Mouse (Mus musculus) ES-E14 (cell line): ENCODE data around the gene Zfp865. TPM values are rescaled to one million over a fixed set of nuclear protein-coding genes. Genes with fewer than 3 reads are reported as not detected.
A peak's percentile ranks its signal among the peaks of the same experiment; 100 is the strongest.

Experiments used
- DNase-seq: peaks from one replicate; pipeline ENCODE4 v3.0.0-alpha.2; 2013; ENCODE audit warnings: low read depth, low spot score
- H3K27ac ChIP-seq: 2 replicates; pipeline ENCODE4 v1.5.1; 2012; ENCODE audit warnings: low read depth, mild to moderate bottlenecking, low read length, moderate library complexity, mixed read lengths; ENCODE audit not compliant: poor library complexity, insufficient read depth, severe bottlenecking
- H3K36me3 ChIP-seq: 2 replicates; pipeline ENCODE4 v1.6.1; 2012; ENCODE audit warnings: mild to moderate bottlenecking, low read length, moderate library complexity, mixed read lengths; ENCODE audit not compliant: control insufficient read depth, poor library complexity, insufficient read depth, severe bottlenecking
- H3K4me1 ChIP-seq, 2 experiments: fragments of 150-350 bp in 1 of 2; sonication (generic) in 1 of 2; 2 replicates each; pipeline ENCODE4 v1.6.1; 2012; ENCODE audit warnings: low read length in 2 of 2, mild to moderate bottlenecking in 1 of 2, mixed read lengths in 1 of 2; ENCODE audit not compliant: control insufficient read depth in 2 of 2, insufficient read depth in 2 of 2, poor library complexity in 1 of 2
- H3K4me3 ChIP-seq, 2 experiments: fragments of 150-350 bp in 1 of 2; sonication (generic) in 1 of 2; 2 replicates each; pipeline ENCODE4 v1.5.1; 2012; ENCODE audit warnings: low read length in 2 of 2, low read depth in 1 of 2, mild to moderate bottlenecking in 1 of 2, mixed read lengths in 1 of 2; ENCODE audit not compliant: insufficient read depth in 1 of 2, poor library complexity in 1 of 2, severe bottlenecking in 1 of 2
- H3K9ac ChIP-seq: 2 replicates; pipeline ENCODE4 v1.6.1; 2012; ENCODE audit warnings: low read depth, mild to moderate bottlenecking, low read length, mixed read lengths; ENCODE audit not compliant: poor library complexity, insufficient read depth, severe bottlenecking
- H3K9me3 ChIP-seq: fragments of 150-350 bp; sonication (generic); 2 replicates; pipeline ENCODE4 v1.6.1; 2012; ENCODE audit warnings: low read depth, mild to moderate bottlenecking, low read length; ENCODE audit not compliant: control insufficient read depth, insufficient read depth
- CHD2 ChIP-seq: IDR thresholded peaks from 2 replicates; pipeline ENCODE4 v1.6.1; 2014; ENCODE audit warnings: mild to moderate bottlenecking, low read depth, low read length, inconsistent platforms
- HCFC1 ChIP-seq: IDR thresholded peaks from 2 replicates; pipeline ENCODE4 v1.6.1; 2012; ENCODE audit warnings: low read length, inconsistent platforms, borderline replicate concordance; ENCODE audit not compliant: insufficient read depth
- MAFK ChIP-seq: IDR thresholded peaks from 2 replicates; pipeline ENCODE4 v1.6.1; 2014; ENCODE audit warnings: mild to moderate bottlenecking, low read depth, low read length, inconsistent platforms; ENCODE audit not compliant: insufficient read depth
- ZC3H11A ChIP-seq: IDR thresholded peaks from 2 replicates; pipeline ENCODE4 v1.6.1; 2012; ENCODE audit warnings: low read depth, mild to moderate bottlenecking, inconsistent platforms, low read length, borderline replicate concordance
- ZNF384 ChIP-seq: IDR thresholded peaks from 2 replicates; pipeline ENCODE4 v1.6.1; 2012; ENCODE audit warnings: low read depth, low read length, inconsistent platforms
- in situ Hi-C, 2 experiments: fragments of 600-800 bp; cut with MboI; formaldehyde crosslinking; loops; one replicate each; pipeline ENCODE4 v1.15.1; 2025; ENCODE audit warnings: low sequenced_read_pairs in 2 of 2, inconsistent platforms in 1 of 2; ENCODE audit not compliant: unreplicated experiment in 2 of 2
- total RNA-seq: library from RNA; depleted of rRNA; stranded (reverse); fragments of 300-350 nt; gene quantifications from 2 replicates; pipeline ENCODE4 v1.2.3, GENCODE M21; 2012; rRNA removed

Gene Zfp865
- total RNA-seq, result 12.9 and 18.4 TPM in 2 replicates

- Histone ChIP-seq H3K4me3 (peak within 1 kb of the TSS; percentile 59 to 97), H3K36me3 (peaks cover 16% of the 10 kb centered on the region; the same call in 1 of the 2 replicates), H3K27ac (peak within 1 kb of the TSS; percentile 94), H3K9ac (peak within 1 kb of the TSS; percentile 95), H3K4me1 (peaks cover 4 to 16% of the 10 kb centered on the region in 2 experiments; a peak in 3 of 4 replicates), H3K9me3 (no peaks in the 10 kb centered on the region)
- DNase-seq, result peak; percentile 98
- TF ChIP-seq HCFC1 (0 out of 2 replicates have a peak, but pooled peaks have one; percentile 65), ZC3H11A (no peak), MAFK (no peak)
- in situ Hi-C loops, result no loop called here
These were observed at the start of gene Zfp865, which contains the start of gene Ccdc106 for GRCm38 (mm10) chr7:5020000-5020681. Zfp865 (plus strand) TSS chr7:5020376. Ccdc106 (plus strand) TSS chr7:5020553.

GRCm38 (mm10) chr7:4971068-4971467 lies 49.1 kb upstream of the Zfp865 start, which contains the start of gene Sbk3:
Sbk3 (minus strand) TSS chr7:4971168.
- Histone ChIP-seq H3K36me3 (no peaks in the 10 kb centered on the region), H3K9me3 (no peaks in the 10 kb centered on the region), H3K4me3 (no peak within 1 kb of the TSS), H3K9ac (no peak within 1 kb of the TSS), H3K27ac (no peak within 1 kb of the TSS), H3K4me1 (no peaks in the 10 kb centered on the region)
- no peak for DNase-seq
- in situ Hi-C loops, result no loop called here
- no peak for TF ChIP-seq HCFC1
- TF ChIP-seq MAFK, result no peak
- TF ChIP-seq ZC3H11A, result no peak
- TF ChIP-seq ZNF384, result no peak
- no peak for TF ChIP-seq CHD2

DNA sequence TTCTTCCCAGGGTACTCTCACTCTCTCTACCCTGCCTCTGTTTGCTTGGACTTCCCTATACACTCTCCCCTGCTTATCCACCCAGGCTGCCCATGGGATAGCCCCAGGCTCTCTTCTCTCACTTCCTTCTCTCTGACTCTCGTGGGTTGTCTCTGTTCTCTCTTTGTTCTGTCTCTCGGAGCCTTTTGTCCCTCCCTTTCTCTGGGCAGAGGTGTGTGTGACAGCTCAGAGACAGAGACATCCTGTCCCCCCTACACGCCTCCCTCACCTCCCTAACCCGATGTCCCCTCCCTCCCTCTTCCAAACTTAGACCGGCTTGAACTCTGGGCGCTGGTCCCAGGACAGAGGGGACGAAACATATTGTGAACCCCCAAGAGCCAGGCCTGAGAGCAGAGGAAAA lies 48.5 kb upstream of the Zfp865 start:
- Histone ChIP-seq H3K9me3 (no peaks in the 10 kb centered on the region), H3K4me3 (no peak overlapping the region), H3K27ac (no peak overlapping the region), H3K4me1 (no peaks in the 10 kb centered on the region), H3K36me3 (no peaks in the 10 kb centered on the region), H3K9ac (no peak overlapping the region)
- TF ChIP-seq HCFC1, result no peak
- no peak for TF ChIP-seq CHD2
- no peak for TF ChIP-seq ZC3H11A
- no peak for TF ChIP-seq ZNF384
- TF ChIP-seq MAFK, result no peak
- in situ Hi-C loops, result no loop called here
- no peak for DNase-seq

GRCm38 (mm10) chr7:4972321-4973047 lies 47.7 kb upstream of the Zfp865 start:
- Histone ChIP-seq H3K9me3 (no peaks in the 10 kb centered on the region), H3K27ac (no peak overlapping the region), H3K4me3 (no peak overlapping the region), H3K36me3 (no peaks in the 10 kb centered on the region), H3K4me1 (no peaks in the 10 kb centered on the region), H3K9ac (no peak overlapping the region)
- no peak for DNase-seq
- in situ Hi-C loops, result no loop called here
- TF ChIP-seq ZNF384 (no peak), CHD2 (no peak), ZC3H11A (no peak), MAFK (no peak), HCFC1 (no peak)
